Mouse (Mus musculus): ENCODE measurements around the gene Tmed4.

- TF ChIP-seq HCFC1 (IDR thresholded peaks at IDR 0.05; ENCODE audit: low read depth, low read length) (peak; percentile 70), CTCF (IDR thresholded peaks at IDR 0.05 in 2 of 3, conservative IDR thresholded peaks at IDR 0.05 in 1 of 3; ENCODE audit: control insufficient read depth in 1 of 3, insufficient read depth in 1 of 3, low read depth in 2 of 3, low read length in 3 of 3, poor library complexity in 1 of 3, severe bottlenecking in 1 of 3) (no peak), GABPA (IDR thresholded peaks at IDR 0.05; ENCODE audit: low read depth, low read length) (no peak), EP300 (IDR thresholded peaks at IDR 0.05; ENCODE audit: low read depth in 1 of 2, low read length in 2 of 2) (no peak), POLR2AphosphoS2 (IDR thresholded peaks at IDR 0.05; ENCODE audit: low read length) (peak; percentile 82), GATA1 (IDR thresholded peaks at IDR 0.05; ENCODE audit: low read depth, low read length) (no peak), POLR2A (IDR thresholded peaks at IDR 0.05; ENCODE audit: control insufficient read depth in 1 of 2, insufficient read depth in 1 of 2, low read depth in 1 of 2, low read length in 2 of 2, poor library complexity in 1 of 2) (peak; percentile 90 to 93), TAL1 (IDR thresholded peaks at IDR 0.05; ENCODE audit: low read length) (no peak), ZNF384 (IDR thresholded peaks at IDR 0.05; ENCODE audit: low read depth, low read length) (no peak), CHD1 (IDR thresholded peaks at IDR 0.05; ENCODE audit: low read depth, low read length) (no peak), MAFK (IDR thresholded peaks at IDR 0.05; ENCODE audit: borderline replicate concordance, low read depth, low read length) (no peak), USF2 (IDR thresholded peaks at IDR 0.05; ENCODE audit: borderline replicate concordance in 1 of 2, insufficient read depth in 1 of 2, low read depth in 1 of 2, low read length in 2 of 2) (no peak), USF1 (IDR thresholded peaks at IDR 0.05; ENCODE audit: low read depth, low read length) (peak; percentile 78)
Measured at GRCm38 (mm10) chr11:6291401-6292115, 16.9 kb upstream of the Tmed4 start, which contains the start of gene Ogdh.

Data from MEL (cell line).